8 mouse cellular contexts compared by ENCODE assay signal in the genomic region with DNA sequence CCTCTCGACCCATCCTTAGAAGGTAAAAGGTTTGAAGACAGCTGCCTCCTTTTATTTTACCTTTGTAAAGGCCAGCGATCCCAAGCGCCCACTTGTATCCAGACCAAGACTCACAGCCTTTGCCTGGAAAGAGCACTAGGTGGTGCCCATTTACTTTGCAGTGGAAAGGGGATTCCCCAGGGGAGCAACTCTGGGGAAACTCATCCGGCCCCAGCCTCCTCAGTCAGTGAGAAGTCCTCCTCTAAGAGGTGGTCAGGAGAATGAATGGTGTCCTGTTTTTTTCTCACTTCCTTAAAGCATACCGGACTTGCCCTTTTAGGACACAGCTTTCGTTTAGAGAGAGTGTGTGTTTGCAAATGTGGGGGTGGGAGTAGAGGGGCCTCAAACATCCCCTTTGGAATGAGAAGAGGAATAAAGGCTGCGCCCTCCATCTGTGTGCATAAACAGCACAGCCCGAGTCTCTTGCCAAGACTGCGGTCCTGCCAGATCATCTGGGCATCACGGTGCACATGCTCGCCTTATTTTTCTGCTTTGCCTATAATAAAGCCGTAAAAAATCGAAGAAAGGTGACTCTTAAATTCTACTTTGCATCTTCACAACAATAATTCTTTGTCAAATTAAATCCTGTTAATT. TPM values are rescaled to one million over a fixed set of nuclear protein-coding genes. Genes with fewer than 3 reads are reported as not detected.
DNase-seq lines count a peak whose midpoint lies in the region; ATAC-seq and TF ChIP-seq lines count a peak whose summit lies in the region.

No protein-coding gene starts in this region.

- peak overlapping the region; percentile 55 for H3K4me2 ChIP-seq in hindbrain, postnatal 0 days (ENCODE audit: low read depth, low read length)
- H3K4me2 ChIP-seq in liver, postnatal 0 days (ENCODE audit: low read depth, low read length): peak overlapping the region; percentile 40
- H3K4me2 ChIP-seq in neural tube, embryonic 15.5 days: peak overlapping the region; percentile 50

- DNase-seq in urinary bladder, adult 18-20 months (ENCODE audit: low spot score in 2 of 2): peak; percentile 4 to 14
- no peak for DNase-seq in urinary bladder, postnatal 10 days (ENCODE audit: low spot score)
- DNase-seq in gastrocnemius, postnatal 14 days: peak; percentile 35
- DNase-seq in hindbrain, postnatal 0 days (ENCODE audit: low spot score): peak; percentile 92
- peak; percentile 16 for DNase-seq in liver, postnatal 0 days
- no peak for DNase-seq in B cell, adult 2 months

- H3K4me3 ChIP-seq in cortical plate, adult 2 months (ENCODE audit: insufficient read depth, low read length): no peak overlapping the region
- H3K4me3 ChIP-seq in hindbrain, postnatal 0 days (ENCODE audit: low read length): peak overlapping the region; percentile 23
- no peak overlapping the region for H3K4me3 ChIP-seq in liver, postnatal 0 days (ENCODE audit: low read depth, low read length)
- H3K4me3 ChIP-seq in neural tube, embryonic 15.5 days (replicated peaks): peak overlapping the region; percentile 15

- TF ChIP-seq EP300 in liver, postnatal 0 days (IDR thresholded peaks at IDR 0.05; ENCODE audit: low read depth): no peak

- peak; percentile 33; the same call in 1 of the 2 replicates for TF ChIP-seq CTCF in cortical plate, adult 2 months (IDR thresholded peaks at IDR 0.05; ENCODE audit: extremely low read depth, insufficient read depth, low read length)
- peak; percentile 74 for TF ChIP-seq CTCF in hindbrain, postnatal 0 days (IDR thresholded peaks at IDR 0.05; ENCODE audit: low read depth)
- TF ChIP-seq CTCF in liver, postnatal 0 days (IDR thresholded peaks at IDR 0.05; ENCODE audit: low read depth): peak; percentile 42

- intact Hi-C loops in gastrocnemius, postnatal 14 days (cut with DNase I; ENCODE audit: low total_unique reads): no loop called here

- no peak overlapping the region for H3K27ac ChIP-seq in cortical plate, adult 2 months (ENCODE audit: insufficient read depth, low read length)
- peak overlapping the region; percentile 48 for H3K27ac ChIP-seq in hindbrain, postnatal 0 days
- no peak overlapping the region for H3K27ac ChIP-seq in liver, postnatal 0 days (ENCODE audit: low read depth)
- H3K27ac ChIP-seq in neural tube, embryonic 15.5 days (replicated peaks): 0 out of 2 replicates have a peak overlapping the region, but pooled peaks have one; percentile 37

- ATAC-seq in hindbrain, postnatal 0 days: peak; percentile 94
- ATAC-seq in liver, postnatal 0 days: no peak
- peak; percentile 92 for ATAC-seq in neural tube, embryonic 15.5 days (ENCODE audit: low FRiP score)

- WGBS in hindbrain, postnatal 0 days: 11% methylated on average over 13 of the region's 13 CpGs
- 16% methylated on average over 13 of the region's 13 CpGs for WGBS in liver, postnatal 0 days (ENCODE audit: insufficient replicate concordance)
- 10% methylated on average over 13 of the region's 13 CpGs for WGBS in neural tube, embryonic 15.5 days

- no peaks in the 10 kb centered on the region for H3K36me3 ChIP-seq in hindbrain, postnatal 0 days (ENCODE audit: insufficient read depth, low read length)
- H3K36me3 ChIP-seq in liver, postnatal 0 days (replicated peaks; ENCODE audit: insufficient read depth, low read length): no peaks in the 10 kb centered on the region
- H3K36me3 ChIP-seq in neural tube, embryonic 15.5 days: no peaks in the 10 kb centered on the region

- no peak for TF ChIP-seq POLR2A in cortical plate, adult 2 months (IDR thresholded peaks at IDR 0.05; ENCODE audit: extremely low read depth, insufficient read depth, low read length)

- H3K4me1 ChIP-seq in cortical plate, adult 2 months (ENCODE audit: control insufficient read depth, insufficient read depth, low read length): no peaks in the 10 kb centered on the region
- H3K4me1 ChIP-seq in hindbrain, postnatal 0 days (ENCODE audit: insufficient read depth, low read length): no peaks in the 10 kb centered on the region
- H3K4me1 ChIP-seq in liver, postnatal 0 days (ENCODE audit: insufficient read depth): no peaks in the 10 kb centered on the region; the same call in 1 of the 2 replicates
- H3K4me1 ChIP-seq in neural tube, embryonic 15.5 days: peaks cover 19% of the 10 kb centered on the region

- H3K27me3 ChIP-seq in hindbrain, postnatal 0 days (ENCODE audit: insufficient read depth, low read length): no peaks in the 10 kb centered on the region
- no peaks in the 10 kb centered on the region for H3K27me3 ChIP-seq in liver, postnatal 0 days (ENCODE audit: insufficient read depth, low read length)
- H3K27me3 ChIP-seq in neural tube, embryonic 15.5 days (replicated peaks): no peaks in the 10 kb centered on the region

- 0 out of 2 replicates have a peak overlapping the region, but pooled peaks have one; percentile 28 for H3K9ac ChIP-seq in hindbrain, postnatal 0 days (replicated peaks; ENCODE audit: low read length)
- no peak overlapping the region for H3K9ac ChIP-seq in liver, postnatal 0 days (replicated peaks)
- no peak overlapping the region for H3K9ac ChIP-seq in neural tube, embryonic 15.5 days (replicated peaks)

- no peaks in the 10 kb centered on the region for H3K9me3 ChIP-seq in hindbrain, postnatal 0 days (ENCODE audit: low read length)
- H3K9me3 ChIP-seq in liver, postnatal 0 days (ENCODE audit: low read length): no peaks in the 10 kb centered on the region
- H3K9me3 ChIP-seq in neural tube, embryonic 15.5 days (replicated peaks): no peaks in the 10 kb centered on the region

RNA-seq across cellular contexts. Expression of a gene that starts 57.5 kb away (rescaled TPM):
- 4.5 and 4.6 TPM in 2 replicates for polyA plus RNA-seq in cortical plate, adult 2 months (2012; rRNA removed)
- 1 to 10 TPM; 1.8 to 2.0 TPM for total RNA-seq in gastrocnemius, postnatal 14 days (2021)
- 4.7 and 5.9 TPM in 2 replicates for total RNA-seq in hindbrain, postnatal 0 days (2014; rRNA removed)
- 6.7 and 7.2 TPM in 2 replicates for polyA plus RNA-seq in hindbrain, postnatal 0 days (2015; fragmentation: Nextera tagmentation; extraction: Ambion mirVana)
- polyA plus RNA-seq in liver, postnatal 0 days (2015; fragmentation: Nextera tagmentation; extraction: Ambion mirVana): 3.1 TPM in 2 replicates
- 7.4 and 8.3 TPM in 2 replicates for polyA plus RNA-seq in neural tube, embryonic 15.5 days (2015; fragmentation: Nextera tagmentation; extraction: Ambion mirVana)

Comparison
In these comparisons a context has a peak if more than half of its experiments do, and no peak if none do; other contexts are left out.
1. DNase-seq: peak in urinary bladder, adult 18-20 months (2 of 2), gastrocnemius, postnatal 14 days (single experiment), hindbrain, postnatal 0 days (single experiment) and liver, postnatal 0 days (single experiment); none in urinary bladder, postnatal 10 days (single experiment) and B cell, adult 2 months (0 of 2).
2. H3K27ac ChIP-seq: peak in hindbrain, postnatal 0 days (single experiment) and neural tube, embryonic 15.5 days (single experiment); none in cortical plate, adult 2 months (single experiment) and liver, postnatal 0 days (single experiment).
3. H3K4me3 ChIP-seq: peak in hindbrain, postnatal 0 days (single experiment) and neural tube, embryonic 15.5 days (single experiment); none in cortical plate, adult 2 months (single experiment) and liver, postnatal 0 days (single experiment).
4. Peak in every context shown above with its lines, with median percentiles within 50 percentile points of each other: CTCF ChIP-seq and H3K4me2 ChIP-seq.